Mouse (Mus musculus) brown adipose tissue, adult 24 weeks (tissue): ENCODE data around the gene Kif1bp. TPM values are rescaled to one million over a fixed set of nuclear protein-coding genes. Genes with fewer than 3 reads are reported as not detected.

Experiments
- polyA plus RNA-seq: library from polyadenylated mRNA; stranded (reverse); fragments of >200 nt; gene quantifications from 2 replicates; pipeline ENCODE4 v1.2.4, GENCODE M21; 2012; ENCODE audit not compliant: missing spikeins, insufficient read depth, insufficient read length

Gene Kif1bp
- polyA plus RNA-seq, 1 experiment: 26.4 TPM

Other genes starting within 250 kb of the Kif1bp start
- 19.8 and 27.2 TPM in 2 replicates for gene Hk1, start 198.5 kb downstream of the Kif1bp start, polyA plus RNA-seq
- not detected in 2 replicates for gene Hkdc1, start 156.0 kb downstream of the Kif1bp start, polyA plus RNA-seq
- not detected in 2 replicates for gene 4930507D05Rik, start 129.0 kb downstream of the Kif1bp start, polyA plus RNA-seq
- gene Supv3l1, start 128.7 kb downstream of the Kif1bp start, polyA plus RNA-seq: 46.3 and 62.1 TPM in 2 replicates
- 46.9 and 61.9 TPM in 2 replicates for gene Vps26a, start 91.7 kb downstream of the Kif1bp start, polyA plus RNA-seq
- gene Srgn, start 51.0 kb downstream of the Kif1bp start, polyA plus RNA-seq: 48.5 and 88.7 TPM in 2 replicates
- 18.9 TPM in 2 replicates for gene Ddx21, start 23.8 kb upstream of the Kif1bp start, polyA plus RNA-seq
- gene Ddx50, start 72.8 kb upstream of the Kif1bp start, polyA plus RNA-seq: 79.1 and 95.4 TPM in 2 replicates
- 1.1 TPM in 1 of 2 replicates, not detected in the other for gene Stox1, start 147.7 kb upstream of the Kif1bp start, polyA plus RNA-seq
- 17.6 and 36.2 TPM in 2 replicates for gene Ccar1, start 213.8 kb upstream of the Kif1bp start, polyA plus RNA-seq